Comparison of ENCODE assay signal across 8 mouse cellular contexts in genomic region chr2:45109161-45109950, GRCm38 (mm10). TPM values are rescaled to one million over a fixed set of nuclear protein-coding genes. Genes with fewer than 3 reads are reported as not detected.
DNase-seq lines count a peak whose midpoint lies in the region; ATAC-seq and TF ChIP-seq lines count a peak whose summit lies in the region.

No protein-coding gene starts in this region.

- H3K36me3 ChIP-seq in MEL (ENCODE audit: control insufficient read depth in 1 of 2, insufficient read depth in 2 of 2, low read length in 2 of 2): peaks cover 0 to 13% of the 10 kb centered on the region in 2 experiments; a peak in 3 of 4 replicates
- peaks cover 25% of the 10 kb centered on the region for H3K36me3 ChIP-seq in erythroblast, embryonic 14.5 days (ENCODE audit: control insufficient read depth)
- H3K36me3 ChIP-seq in hindbrain, embryonic 11.5 days (ENCODE audit: control insufficient read depth, insufficient read depth, low read length): no peaks in the 10 kb centered on the region
- 0 out of 2 replicates have a peak, but pooled peaks cover 7% of the 10 kb centered on the region for H3K36me3 ChIP-seq in liver, postnatal 0 days (replicated peaks; ENCODE audit: insufficient read depth, low read length)

- ATAC-seq in hindbrain, embryonic 11.5 days (ENCODE audit: low FRiP score): peak; percentile 17
- ATAC-seq in liver, postnatal 0 days: peak; percentile 49

- 0% methylated on average over 38 of the region's 74 CpGs for WGBS in hindbrain, embryonic 11.5 days
- WGBS in liver, postnatal 0 days (ENCODE audit: insufficient replicate concordance): 1% methylated on average over 55 of the region's 74 CpGs

- peaks cover under 1 to 6% of the 10 kb centered on the region in 2 experiments; a peak in 3 of 4 replicates for H3K4me1 ChIP-seq in MEL (ENCODE audit: control insufficient read depth in 1 of 2, insufficient read depth in 2 of 2, low read length in 2 of 2)
- H3K4me1 ChIP-seq in erythroblast, embryonic 14.5 days (ENCODE audit: control insufficient read depth): peaks cover 60% of the 10 kb centered on the region
- H3K4me1 ChIP-seq in hindbrain, embryonic 11.5 days (replicated peaks; ENCODE audit: control insufficient read depth, insufficient read depth, low read length): 0 out of 2 replicates have a peak, but pooled peaks cover 6% of the 10 kb centered on the region
- peaks cover 4% of the 10 kb centered on the region for H3K4me1 ChIP-seq in liver, postnatal 0 days (ENCODE audit: insufficient read depth)

- H3K4me2 ChIP-seq in hindbrain, embryonic 11.5 days (replicated peaks; ENCODE audit: low read depth, low read length): peak overlapping the region; percentile 73
- H3K4me2 ChIP-seq in liver, postnatal 0 days (ENCODE audit: low read depth, low read length): peak overlapping the region; percentile 73

- H3K9ac ChIP-seq in MEL (ENCODE audit: control insufficient read depth, low read depth, low read length, poor library complexity, severe bottlenecking): peak overlapping the region; percentile 99
- H3K9ac ChIP-seq in hindbrain, embryonic 11.5 days (ENCODE audit: low read depth, low read length): peak overlapping the region; percentile 98
- peak overlapping the region; percentile 95 for H3K9ac ChIP-seq in liver, postnatal 0 days (replicated peaks)

- H3K9me3 ChIP-seq in MEL (replicated peaks; ENCODE audit: insufficient read depth, low read length): no peaks in the 10 kb centered on the region
- no peaks in the 10 kb centered on the region for H3K9me3 ChIP-seq in erythroblast, embryonic 14.5 days (ENCODE audit: control insufficient read depth, low read length)
- H3K9me3 ChIP-seq in hindbrain, embryonic 11.5 days (ENCODE audit: control insufficient read depth, low read length): no peaks in the 10 kb centered on the region
- no peaks in the 10 kb centered on the region for H3K9me3 ChIP-seq in liver, postnatal 0 days (ENCODE audit: low read length)

- H3K4me3 ChIP-seq in MEL (ENCODE audit: control insufficient read depth in 1 of 2, insufficient read depth in 1 of 2, low read depth in 2 of 2, low read length in 2 of 2): peak overlapping the region; percentile 98
- H3K4me3 ChIP-seq in erythroblast, embryonic 14.5 days (replicated peaks): peak overlapping the region; percentile 76
- H3K4me3 ChIP-seq in hindbrain, embryonic 11.5 days (ENCODE audit: low read depth, low read length): peak overlapping the region; percentile 90
- peak overlapping the region; percentile 86 for H3K4me3 ChIP-seq in liver, postnatal 0 days (ENCODE audit: low read depth, low read length)

- H3K27me3 ChIP-seq in MEL (ENCODE audit: control insufficient read depth in 1 of 2, insufficient read depth in 2 of 2, low read length in 2 of 2): no peaks in the 10 kb centered on the region
- peaks cover 5% of the 10 kb centered on the region; the same call in 1 of the 2 replicates for H3K27me3 ChIP-seq in erythroblast, embryonic 14.5 days (ENCODE audit: control insufficient read depth)
- H3K27me3 ChIP-seq in hindbrain, embryonic 11.5 days (ENCODE audit: control insufficient read depth, insufficient read depth, low read length): no peaks in the 10 kb centered on the region
- H3K27me3 ChIP-seq in liver, postnatal 0 days (ENCODE audit: insufficient read depth, low read length): peaks cover 10% of the 10 kb centered on the region; the same call in 1 of the 2 replicates

- TF ChIP-seq POLR2A in MEL (IDR thresholded peaks at IDR 0.05; ENCODE audit: control insufficient read depth in 1 of 2, insufficient read depth in 1 of 2, low read depth in 1 of 2, low read length in 2 of 2, poor library complexity in 1 of 2): no peak

- H3K79me2 ChIP-seq in MEL (ENCODE audit: control insufficient read depth, insufficient read depth, low read length, poor library complexity): peaks cover 68% of the 10 kb centered on the region

- peak; percentile 57 for DNase-seq in embryo, embryonic 10 days (ENCODE audit: low spot score)
- DNase-seq in embryo, embryonic 9.5 days (ENCODE audit: extremely low spot score): no peak
- DNase-seq in MEL (ENCODE audit: low read depth, low spot score): peak; percentile 63
- DNase-seq in hindbrain, embryonic 11.5 days (ENCODE audit: low spot score): peak; percentile 64
- DNase-seq in liver, postnatal 0 days: peak; percentile 66
- DNase-seq in spleen, postnatal 4 days (ENCODE audit: low spot score in 2 of 2): peak; percentile 59 to 85
- DNase-seq in right cerebral cortex, postnatal 4 days: no peak

- TF ChIP-seq EP300 in MEL (IDR thresholded peaks at IDR 0.05; ENCODE audit: low read depth in 1 of 2, low read length in 2 of 2): no peak
- no peak for TF ChIP-seq EP300 in liver, postnatal 0 days (IDR thresholded peaks at IDR 0.05; ENCODE audit: low read depth)

- TF ChIP-seq CTCF in MEL (IDR thresholded peaks at IDR 0.05 in 2 of 3, conservative IDR thresholded peaks at IDR 0.05 in 1 of 3; ENCODE audit: control insufficient read depth in 1 of 3, insufficient read depth in 1 of 3, low read depth in 2 of 3, low read length in 3 of 3, poor library complexity in 1 of 3, severe bottlenecking in 1 of 3): no peak
- TF ChIP-seq CTCF in liver, postnatal 0 days (IDR thresholded peaks at IDR 0.05; ENCODE audit: low read depth): no peak

- peak overlapping the region; percentile 85 for H3K27ac ChIP-seq in MEL (ENCODE audit: control insufficient read depth, low read depth, low read length)
- peak overlapping the region; percentile 98 for H3K27ac ChIP-seq in hindbrain, embryonic 11.5 days (ENCODE audit: low read depth, low read length)
- H3K27ac ChIP-seq in liver, postnatal 0 days (ENCODE audit: low read depth): peak overlapping the region; percentile 85

- no peak for TF ChIP-seq RAD21 in MEL (IDR thresholded peaks at IDR 0.05; ENCODE audit: low read depth, low read length)

TF ChIP-seq in MEL, 35 proteins besides CTCF, POLR2A, EP300 and RAD21:
- TF ChIP-seq POLR2AphosphoS2 (IDR thresholded peaks at IDR 0.05; ENCODE audit: low read length): no peak
- TF ChIP-seq TAL1 (IDR thresholded peaks at IDR 0.05; ENCODE audit: low read length): no peak
- peak; percentile 40; the same call in 1 of the 2 replicates for TF ChIP-seq SIN3A (IDR thresholded peaks at IDR 0.05; ENCODE audit: low read length)
- no peak for TF ChIP-seq TCF12 (IDR thresholded peaks at IDR 0.05; ENCODE audit: low read depth, low read length)
- no peak for TF ChIP-seq GATA1 (IDR thresholded peaks at IDR 0.05; ENCODE audit: low read depth, low read length)
- TF ChIP-seq SMC3 (IDR thresholded peaks at IDR 0.05; ENCODE audit: low read depth, low read length): no peak
- TF ChIP-seq MAX (IDR thresholded peaks at IDR 0.05; ENCODE audit: low read length): no peak
- TF ChIP-seq UBTF (IDR thresholded peaks at IDR 0.05; ENCODE audit: borderline replicate concordance, insufficient read depth, low read depth, low read length): 0 out of 2 replicates have a peak, but pooled peaks have one; percentile 48
- no peak for TF ChIP-seq ZC3H11A (IDR thresholded peaks at IDR 0.05; ENCODE audit: low read depth, low read length)

RNA-seq across cellular contexts. Expression of gene Zeb2, which starts 7.8 kb away (rescaled TPM):
- 12.9 and 14.8 TPM in 2 replicates for total RNA-seq in MEL (2012; rRNA removed)
- polyA plus RNA-seq in MEL (2012; ENCODE audit: insufficient read depth in 1 of 2, insufficient read length in 2 of 2, low read depth in 1 of 2, low replicate concordance in 2 of 2, missing spikeins in 1 of 2): 10 to 100 TPM in 1 of 2 experiments, not detected in 1; 12.8 TPM
- 0.54 and 0.76 TPM in 2 replicates for polyA plus RNA-seq in erythroblast, embryonic 14.5 days (2012)
- 57.7 and 58.8 TPM in 2 replicates for polyA plus RNA-seq in hindbrain, embryonic 11.5 days (2014; fragmentation: Nextera tagmentation; extraction: Ambion mirVana)
- polyA plus RNA-seq in liver, postnatal 0 days (2015; fragmentation: Nextera tagmentation; extraction: Ambion mirVana): 8.1 and 8.8 TPM in 2 replicates

Comparison
In these comparisons a context has a peak if more than half of its experiments do, and no peak if none do; other contexts are left out.
1. DNase-seq: peak in embryo, embryonic 10 days (single experiment), MEL (single experiment), hindbrain, embryonic 11.5 days (single experiment), liver, postnatal 0 days (single experiment) and spleen, postnatal 4 days (2 of 2); none in embryo, embryonic 9.5 days (single experiment) and right cerebral cortex, postnatal 4 days (single experiment).
2. Peak in every context shown above with its lines, with median percentiles within 50 percentile points of each other: H3K27ac ChIP-seq, H3K4me3 ChIP-seq and H3K9ac ChIP-seq.